Comparison of ENCODE assay signal across 11 mouse cellular contexts in the genomic region with DNA sequence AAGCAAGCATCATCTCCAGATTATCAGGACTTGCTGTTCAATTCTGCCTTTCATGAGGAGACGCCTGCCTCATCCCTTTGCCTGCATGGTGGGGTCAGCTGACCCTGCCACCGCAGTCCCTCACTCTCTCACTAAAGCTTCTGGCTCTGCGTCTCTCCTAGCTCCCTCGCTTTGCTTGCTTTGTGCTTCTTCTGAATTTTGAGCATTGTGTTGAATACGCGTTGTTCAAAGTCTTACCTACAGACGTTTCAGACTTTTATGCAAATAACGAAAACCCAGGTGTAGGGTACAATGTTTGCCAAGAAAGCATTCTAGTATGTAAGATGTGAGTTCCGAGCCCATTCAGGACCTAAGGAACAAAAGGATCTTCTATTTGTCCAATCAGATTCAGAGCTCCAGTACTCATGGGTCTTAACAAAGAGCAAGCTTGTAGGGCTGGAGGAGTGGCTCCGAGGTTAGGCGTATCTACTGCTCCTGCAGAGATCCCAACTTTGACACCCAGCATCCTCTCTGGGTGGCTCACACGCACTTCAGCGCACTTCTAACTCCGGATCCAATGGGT.
A peak's percentile ranks its signal among the peaks of the same experiment; 100 is the strongest.
DNase-seq lines count a peak whose midpoint lies in the region; ATAC-seq lines count a peak whose summit lies in the region.
"Had no signal": no experiment of that assay in that cellular context is flagged by ENCODE, and none has a peak within 500 bp of the region (broad histone marks: within the 10 kb centered on the region; RNA-seq: fewer than 3 reads in every experiment).

No protein-coding gene starts in this region.

- H3K4me1 ChIP-seq in kidney, embryonic 14.5 days (ENCODE audit: control insufficient read depth, insufficient read depth, low read length) = peaks cover 3% of the 10 kb centered on the region; the same call in 1 of the 2 replicates
- peaks cover 11% of the 10 kb centered on the region for H3K4me1 ChIP-seq in embryonic facial prominence, embryonic 12.5 days
- H3K4me1 ChIP-seq in hindbrain, embryonic 15.5 days (replicated peaks) = peaks cover 15% of the 10 kb centered on the region
- peaks cover 17% of the 10 kb centered on the region for H3K4me1 ChIP-seq in neural tube, embryonic 13.5 days (replicated peaks)

- DNase-seq in kidney, postnatal 36 days = no peak
- no peak for DNase-seq in cerebellum, adult 11 months
- no peak for DNase-seq in layer of hippocampus, postnatal 36 days
- DNase-seq in spleen, postnatal 36 days (ENCODE audit: low spot score in 2 of 2) = no peak
- DNase-seq: cerebellum, adult 9-11 months; kidney, postnatal 25 days had no signal

- ATAC-seq in kidney, embryonic 14.5 days (ENCODE audit: low FRiP score, low TSS enrichment) = no peak; the same call in 1 of the 2 replicates
- no peak; the same call in 1 of the 2 replicates for ATAC-seq in embryonic facial prominence, embryonic 12.5 days (ENCODE audit: insufficient number of reproducible peaks, insufficient read depth, low FRiP score, low TSS enrichment)
- no peak for ATAC-seq in hindbrain, embryonic 15.5 days (ENCODE audit: low FRiP score, low read depth)
- no peak for ATAC-seq in neural tube, embryonic 13.5 days (ENCODE audit: low read depth)

- WGBS in kidney, embryonic 14.5 days = 40% methylated on average over 14 of the region's 14 CpGs
- 20% methylated on average over 14 of the region's 14 CpGs for WGBS in embryonic facial prominence, embryonic 12.5 days
- 11% methylated on average over 14 of the region's 14 CpGs for WGBS in hindbrain, embryonic 15.5 days
- 19% methylated on average over 14 of the region's 14 CpGs for WGBS in neural tube, embryonic 13.5 days

- H3K9ac ChIP-seq in kidney, embryonic 14.5 days (ENCODE audit: low read depth, low read length) = no peak overlapping the region
- no peak overlapping the region for H3K9ac ChIP-seq in embryonic facial prominence, embryonic 12.5 days
- H3K9ac ChIP-seq in hindbrain, embryonic 15.5 days = no peak overlapping the region
- H3K9ac ChIP-seq in neural tube, embryonic 13.5 days = no peak overlapping the region
- H3K9ac ChIP-seq: liver, embryonic 14.5 days had no signal

- H3K27ac ChIP-seq in kidney, embryonic 14.5 days (ENCODE audit: low read depth, low read length) = no peak overlapping the region
- no peak overlapping the region for H3K27ac ChIP-seq in embryonic facial prominence, embryonic 12.5 days
- no peak overlapping the region for H3K27ac ChIP-seq in hindbrain, embryonic 15.5 days (replicated peaks)
- H3K27ac ChIP-seq in neural tube, embryonic 13.5 days (replicated peaks) = no peak overlapping the region
- H3K27ac ChIP-seq: liver, embryonic 14.5 days had no signal

- no peaks in the 10 kb centered on the region for H3K9me3 ChIP-seq in kidney, embryonic 14.5 days (ENCODE audit: control insufficient read depth, low read length)
- no peaks in the 10 kb centered on the region for H3K9me3 ChIP-seq in embryonic facial prominence, embryonic 12.5 days
- H3K9me3 ChIP-seq in hindbrain, embryonic 15.5 days = no peaks in the 10 kb centered on the region
- no peaks in the 10 kb centered on the region for H3K9me3 ChIP-seq in neural tube, embryonic 13.5 days

- peak overlapping the region; percentile 25; the same call in 1 of the 2 replicates for H3K4me3 ChIP-seq in kidney, embryonic 14.5 days (ENCODE audit: low read length)
- H3K4me3 ChIP-seq in embryonic facial prominence, embryonic 12.5 days = 0 out of 2 replicates have a peak overlapping the region, but pooled peaks have one; percentile 20
- peak overlapping the region; percentile 18; the same call in 1 of the 2 replicates for H3K4me3 ChIP-seq in hindbrain, embryonic 15.5 days
- H3K4me3 ChIP-seq in neural tube, embryonic 13.5 days = peak overlapping the region; percentile 27; the same call in 1 of the 2 replicates

- H3K36me3 ChIP-seq in kidney, embryonic 14.5 days (ENCODE audit: control insufficient read depth, insufficient read depth, low read length) = no peaks in the 10 kb centered on the region
- H3K36me3 ChIP-seq in embryonic facial prominence, embryonic 12.5 days = no peaks in the 10 kb centered on the region
- no peaks in the 10 kb centered on the region for H3K36me3 ChIP-seq in hindbrain, embryonic 15.5 days
- no peaks in the 10 kb centered on the region for H3K36me3 ChIP-seq in neural tube, embryonic 13.5 days

- no peaks in the 10 kb centered on the region for H3K27me3 ChIP-seq in kidney, embryonic 14.5 days (ENCODE audit: control insufficient read depth, insufficient read depth, low read length)
- H3K27me3 ChIP-seq in embryonic facial prominence, embryonic 12.5 days = no peaks in the 10 kb centered on the region
- H3K27me3 ChIP-seq in hindbrain, embryonic 15.5 days = 0 out of 2 replicates have a peak, but pooled peaks cover 7% of the 10 kb centered on the region
- H3K27me3 ChIP-seq in neural tube, embryonic 13.5 days = peaks cover 11% of the 10 kb centered on the region

- H3K4me2 ChIP-seq in kidney, embryonic 14.5 days (replicated peaks; ENCODE audit: low read depth, low read length) = peak overlapping the region; percentile 46; the same call in 1 of the 2 replicates
- H3K4me2 ChIP-seq in embryonic facial prominence, embryonic 12.5 days (replicated peaks) = peak overlapping the region; percentile 50
- H3K4me2 ChIP-seq in hindbrain, embryonic 15.5 days = peak overlapping the region; percentile 45
- H3K4me2 ChIP-seq in neural tube, embryonic 13.5 days = peak overlapping the region; percentile 55
